Mouse (Mus musculus) urinary bladder, adult 18-20 months (tissue): Measurements from ENCODE around the gene Agk.

ENCODE experiments used
- DNase-seq, 2 experiments: peaks; one replicate each; pipeline ENCODE4 v3.0.0; 2022; ENCODE audit warnings: low spot score in 2 of 2, mixed read lengths in 2 of 2

The Agk gene

GRCm38 (mm10) chr6:40411085-40411484, 86.1 kb downstream of the Agk start:
- DNase-seq, result no peak

DNA sequence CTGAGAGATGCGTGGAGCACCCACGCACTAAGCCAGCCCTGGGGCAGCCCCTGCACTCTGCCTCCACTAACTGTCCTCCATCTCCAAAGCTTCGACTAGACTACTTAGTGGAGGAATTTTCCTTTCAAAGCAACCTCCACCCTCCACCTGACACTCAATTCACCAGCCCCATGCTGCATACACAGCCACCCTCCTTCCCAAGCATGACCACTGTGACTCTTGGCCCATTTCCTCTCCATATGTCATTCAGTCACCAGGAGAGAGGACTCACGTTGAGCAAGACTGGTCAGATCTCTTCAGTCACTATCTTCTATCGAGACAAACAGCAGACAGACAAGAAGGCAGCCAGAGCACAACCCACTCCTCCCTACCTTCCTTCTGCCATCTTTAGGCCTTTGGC, 88.1 kb downstream of the Agk start:
- DNase-seq, result no peak

DNA sequence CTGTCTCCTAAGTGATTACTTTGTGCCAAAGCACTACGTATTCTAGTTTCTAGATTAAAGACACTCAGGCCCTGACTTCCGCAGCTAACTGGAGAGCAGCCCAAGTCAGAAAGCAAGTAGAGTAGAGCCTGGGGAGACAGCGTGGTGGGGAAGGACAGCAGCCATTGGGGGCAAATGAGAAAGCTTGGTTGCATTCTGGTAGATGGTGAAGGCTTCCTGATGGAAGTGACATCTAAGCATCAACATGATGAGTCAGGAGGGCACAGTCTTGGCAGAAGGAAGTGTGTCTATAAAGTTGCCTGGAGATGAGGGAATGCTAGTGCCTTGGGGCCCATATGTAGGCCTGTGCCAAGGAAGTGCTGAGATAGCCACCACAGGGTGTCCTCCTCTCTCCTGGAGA, 88.6 kb downstream of the Agk start:
- DNase-seq, result no peak

DNA sequence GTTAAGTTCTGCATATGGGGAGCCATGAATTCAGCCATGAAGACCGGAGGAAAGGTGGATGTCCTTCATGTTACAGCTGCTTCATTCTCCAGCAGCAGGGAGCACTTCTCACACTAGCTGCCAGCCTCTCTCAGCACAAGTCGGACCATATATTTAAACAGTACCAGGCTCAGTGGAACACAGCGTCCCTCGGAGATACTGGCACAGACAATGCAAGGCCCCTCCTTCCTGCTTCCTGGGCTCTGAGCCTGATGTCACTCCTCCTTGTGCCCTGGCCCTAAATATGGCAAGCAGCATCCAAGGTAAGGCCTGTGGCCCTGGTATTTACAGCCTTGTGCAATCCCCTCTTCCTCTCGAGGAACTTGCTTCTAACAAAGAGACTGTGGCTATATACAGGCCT, 90.8 kb downstream of the Agk start:
- DNase-seq, result no peak

DNA sequence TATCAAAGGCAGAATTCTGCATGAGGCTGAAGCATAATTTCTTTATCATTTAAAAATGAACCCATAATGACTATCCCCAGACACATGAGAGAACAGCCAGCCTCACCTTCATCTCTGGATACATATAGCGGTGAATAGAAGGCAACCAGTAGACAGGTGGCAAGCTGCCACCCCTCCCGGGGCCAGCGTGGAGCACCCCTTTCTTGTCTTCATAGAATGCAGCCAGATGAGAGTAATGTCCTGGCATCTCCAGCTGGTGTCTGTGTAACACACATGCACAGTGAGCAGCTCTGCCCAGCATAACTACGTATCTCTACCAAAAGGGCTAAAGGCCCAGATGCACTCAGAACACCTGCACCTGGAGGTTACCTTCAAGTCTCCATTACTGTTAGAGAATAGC, 93.4 kb downstream of the Agk start:
- DNase-seq, result no peak

DNA sequence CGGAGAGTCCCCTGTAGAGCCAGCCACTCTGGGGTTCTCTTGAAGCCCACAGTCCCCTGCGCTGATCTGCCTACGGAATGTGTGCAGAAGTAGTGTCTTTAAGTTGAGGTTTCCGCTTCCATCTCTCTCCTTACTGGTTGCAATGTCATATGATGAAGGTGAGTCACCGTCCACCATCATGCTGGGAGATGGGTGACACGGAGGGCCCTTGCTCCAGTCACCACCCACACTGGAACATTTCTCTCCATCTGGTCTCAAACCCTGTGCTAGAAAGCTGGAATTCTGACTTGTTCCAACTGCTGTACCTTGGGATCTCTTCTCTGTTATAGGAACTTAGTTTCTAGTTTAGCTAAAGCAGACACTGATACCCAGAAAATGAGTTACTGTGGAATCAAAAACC, 96.1 kb downstream of the Agk start:
- DNase-seq, result no peak

DNA sequence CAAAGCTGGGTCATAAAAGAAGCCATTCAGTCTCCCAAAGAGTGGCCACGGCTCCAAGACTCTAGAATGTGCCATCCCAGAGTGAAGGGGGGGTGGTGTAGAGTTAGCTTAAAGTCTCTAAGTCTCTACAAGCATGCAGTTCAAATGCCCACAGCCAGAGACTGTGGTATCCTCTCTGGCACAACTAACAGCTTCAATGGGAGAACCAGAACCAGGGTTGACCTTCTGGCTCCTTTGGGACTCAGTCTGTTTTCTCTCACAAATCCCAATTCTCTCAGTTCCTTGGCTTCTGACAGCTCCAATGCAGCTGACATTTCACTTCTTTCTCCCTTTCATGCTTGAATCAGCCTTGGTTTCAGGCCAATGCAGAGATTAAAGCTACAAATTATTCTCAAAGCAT, 98.0 kb downstream of the Agk start:
- DNase-seq, result no peak

DNA sequence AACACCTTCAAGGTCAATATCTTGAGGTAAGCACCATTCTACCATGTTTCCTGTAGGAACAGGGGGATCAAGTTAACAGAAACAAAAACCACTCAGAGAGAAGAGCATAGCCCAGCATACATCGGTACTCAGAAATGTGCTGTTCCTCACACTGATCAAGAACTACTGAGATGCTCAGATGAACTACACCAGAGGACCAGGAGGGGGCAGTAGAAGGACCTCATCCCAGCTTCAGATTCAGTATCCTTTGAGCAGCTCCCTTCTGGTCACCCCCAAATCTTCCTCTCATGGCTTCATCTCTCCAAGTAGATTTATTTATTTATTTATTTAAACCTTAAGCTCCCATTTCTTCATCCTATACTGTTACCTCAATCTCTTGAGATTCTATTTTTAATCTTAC, 98.8 kb downstream of the Agk start:
- DNase-seq, result peak in 1 of 2 experiments; percentile 16

GRCm38 (mm10) chr6:40427441-40427840, 102.5 kb downstream of the Agk start:
- no peak for DNase-seq

DNA sequence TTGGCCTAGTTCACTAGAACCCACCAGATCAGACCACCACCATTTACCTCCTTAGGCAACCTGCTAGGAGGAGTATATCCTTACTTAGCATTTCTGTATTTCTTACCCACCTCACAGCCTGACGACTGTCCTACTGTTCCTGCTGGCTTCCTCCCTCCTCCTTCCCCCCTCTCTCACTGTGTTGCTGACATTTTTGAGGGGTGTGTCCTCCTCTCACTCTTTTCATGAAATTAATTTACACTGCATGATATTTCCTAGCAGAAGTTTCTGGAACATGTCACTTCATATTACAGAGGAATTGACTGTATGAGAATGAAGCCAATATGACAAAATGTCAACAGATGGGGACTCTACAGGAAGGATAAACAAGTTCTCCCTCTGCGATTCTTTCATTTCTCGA, 103.7 kb downstream of the Agk start:
- no peak for DNase-seq

GRCm38 (mm10) chr6:40429521-40429931, 104.6 kb downstream of the Agk start:
- DNase-seq, result peak; percentile 11 to 16

- no peak for DNase-seq
Measured at GRCm38 (mm10) chr6:40430251-40430650, 105.3 kb downstream of the Agk start.

GRCm38 (mm10) chr6:40430878-40431277, 105.9 kb downstream of the Agk start:
- no peak for DNase-seq

DNA sequence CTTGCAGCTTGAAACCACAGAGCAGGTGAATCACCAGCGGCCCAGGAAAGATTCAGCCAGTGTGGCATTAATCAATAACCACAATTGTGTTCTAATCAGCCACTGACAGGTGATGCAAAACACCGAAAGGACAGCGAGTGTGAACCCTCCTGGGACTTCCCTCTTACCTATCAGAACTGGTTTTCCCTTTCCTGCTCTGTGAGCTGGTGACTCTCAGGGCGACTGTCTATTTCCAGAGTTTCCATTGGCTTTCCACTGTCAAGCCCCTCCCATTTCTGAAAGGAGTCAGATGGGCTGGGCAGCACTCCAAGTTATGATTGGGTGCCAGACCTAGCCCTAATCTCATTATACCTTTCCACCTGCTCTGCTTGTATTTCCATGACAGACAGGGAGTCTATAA, 106.4 kb downstream of the Agk start:
- DNase-seq, result no peak

DNA sequence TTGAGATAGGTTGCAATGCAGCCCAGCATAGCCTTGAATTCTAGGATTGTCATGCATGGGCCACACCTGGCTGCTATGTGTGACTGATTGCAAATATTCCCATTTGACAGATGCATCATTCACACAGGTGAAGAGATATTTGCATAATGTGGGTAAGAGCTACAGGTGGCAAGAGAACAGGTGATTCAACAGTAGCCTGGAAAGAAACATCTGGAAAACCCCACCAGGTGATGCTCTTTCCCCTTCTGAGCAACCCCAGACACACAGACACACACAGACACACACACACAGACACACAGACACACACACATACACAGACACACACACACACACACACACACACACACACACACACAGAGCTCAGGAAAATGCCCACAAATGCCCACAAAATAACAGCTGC, 106.8 kb downstream of the Agk start:
- no peak for DNase-seq

- no peak for DNase-seq
Measured at GRCm38 (mm10) chr6:40432346-40433275, 107.6 kb downstream of the Agk start.

DNA sequence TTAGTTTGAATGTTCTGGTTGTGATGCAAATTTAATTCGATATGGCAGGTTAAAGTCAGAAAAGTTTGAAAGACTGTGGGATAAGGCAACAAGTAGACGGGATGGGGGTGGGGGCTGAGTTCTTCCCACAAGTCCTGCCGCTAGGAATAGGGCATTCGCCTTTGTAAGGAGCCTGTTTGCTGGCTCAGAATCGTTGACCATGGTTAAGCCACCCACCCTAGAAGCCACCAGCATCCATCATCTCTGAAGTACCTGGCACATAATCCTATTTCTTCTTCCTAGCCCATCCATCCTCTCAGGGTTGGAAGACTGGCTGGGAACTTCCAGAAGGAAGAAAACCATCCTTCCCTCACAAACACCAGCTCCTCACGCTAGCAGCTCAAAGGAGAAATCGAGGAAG, 109.7 kb downstream of the Agk start:
- DNase-seq, result no peak

- peak; percentile 19 to 26 for DNase-seq
Measured at GRCm38 (mm10) chr6:40435151-40436046, 110.4 kb downstream of the Agk start.

- peak; percentile 77 to 88 for DNase-seq
Measured at GRCm38 (mm10) chr6:40436047-40436483, 111.1 kb downstream of the Agk start, which contains the start of gene E330009J07Rik. E330009J07Rik (minus strand) TSS chr6:40436135.

DNA sequence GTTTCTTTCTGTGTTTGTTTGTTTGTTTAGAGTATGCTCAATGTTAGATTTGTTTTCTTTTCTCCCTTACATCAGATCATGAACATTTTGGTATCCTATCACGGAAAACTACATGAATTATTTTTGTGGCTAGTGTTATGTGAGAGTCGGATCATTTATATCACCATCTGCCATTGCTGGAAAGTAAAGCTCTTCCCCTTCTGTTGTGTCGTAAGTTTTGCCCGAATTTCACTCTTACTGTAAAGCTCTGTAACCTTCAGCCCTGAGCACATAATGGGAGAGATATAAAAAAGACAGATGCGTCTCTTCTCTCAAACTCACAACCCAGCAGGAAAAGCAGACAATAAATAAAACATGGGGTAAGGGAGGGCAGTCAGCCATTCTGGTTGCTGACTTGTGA, 114.0 kb downstream of the Agk start, which contains the start of gene Wee2:
Wee2 (plus strand) TSS at position 153 of the 400 bp plus-strand sequence.
- DNase-seq, result no peak

- DNase-seq, result no peak
Measured at GRCm38 (mm10) chr6:40439731-40440130, 114.8 kb downstream of the Agk start.

DNA sequence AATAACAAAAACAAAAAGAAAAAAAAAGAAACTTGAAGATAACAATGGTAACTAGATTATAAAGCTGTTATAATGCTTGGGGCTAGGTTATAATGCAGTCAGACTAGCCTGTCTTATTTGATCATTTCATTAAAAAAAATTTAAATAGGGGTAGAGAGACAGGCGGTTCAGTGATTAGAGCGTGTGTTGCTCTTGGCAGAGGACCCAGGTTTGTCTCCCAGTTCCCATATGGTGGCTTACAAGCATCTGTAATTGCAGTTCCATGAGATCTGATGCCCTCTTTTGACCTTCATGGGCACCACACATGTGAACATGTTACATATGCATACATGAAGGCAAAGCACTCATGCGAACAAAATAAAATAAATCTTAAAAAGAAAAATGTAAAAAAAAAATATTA, 116.3 kb downstream of the Agk start:
- no peak for DNase-seq
